Mouse (Mus musculus) heart, adult 10 weeks (tissue): ENCODE measurements around the gene Aqr. TPM values are rescaled to one million over a fixed set of nuclear protein-coding genes. Genes with fewer than 3 reads are reported as not detected.

Experiments used
- polyA plus RNA-seq: library from polyadenylated mRNA; stranded (reverse); fragments of 350-450 nt; fragmentation: Illumina TruSeq; extraction: RNeasy Lipid Tissue Mini Kit (QIAGEN cat#74804); gene quantifications from one replicate; pipeline ENCODE4 v1.2.3, GENCODE M21; 2014; ENCODE audit warnings: low read depth, low replicate concordance

Gene Aqr
- 15.6 TPM for polyA plus RNA-seq

GRCm38 (mm10) chr2:114186924-114187323, at the start of gene Aqr:
Gene Aqr, minus strand, starts transcription at chr2:114187024.

GRCm38 (mm10) chr2:114200932-114201559, 14.2 kb upstream of the Aqr start, which contains the start of gene Zfp770:
Gene Zfp770, minus strand, starts transcription at chr2:114201469.

GRCm38 (mm10) chr2:114052696-114053598, 133.9 kb downstream of the Aqr start, which contains the start of gene Actc1:
Gene Actc1, minus strand, starts transcription at chr2:114053548.

Other genes starting within 250 kb of the Aqr start
- not detected for gene Gjd2, start 173.4 kb downstream of the Aqr start, polyA plus RNA-seq
- gene Actc1, start 133.5 kb downstream of the Aqr start, polyA plus RNA-seq: 10,862 TPM
- 14.8 TPM for gene Zfp770, start 14.4 kb upstream of the Aqr start, polyA plus RNA-seq